Mouse (Mus musculus): ENCODE results near the gene Mre11a. TPM values are rescaled to one million over a fixed set of nuclear protein-coding genes. Genes with fewer than 3 reads are reported as not detected.
"Not testable (repeated sequence)": the region's sequence is repeated elsewhere in the genome, so short reads cannot be mapped to it uniquely, and the experiment has no call there.

The Mre11a gene
- polyA plus RNA-seq, 1 experiment from 2014 or later, result 11.4 TPM

GRCm38 (mm10) chr9:14872181-14872930, 87.9 kb downstream of the Mre11a start:
- H3K9me3 ChIP-seq (replicated peaks), result no peaks in the 10 kb centered on the region
- H3K27ac ChIP-seq (replicated peaks), result no peak overlapping the region
- 52% methylated on average over 17 of the region's 17 CpGs for WGBS (ENCODE audit: insufficient replicate concordance)
- ATAC-seq (ENCODE audit: insufficient read depth), result no peak
- H3K4me1 ChIP-seq (replicated peaks), result no peaks in the 10 kb centered on the region
- H3K9ac ChIP-seq, result no peak overlapping the region
- no peak overlapping the region for H3K4me2 ChIP-seq
- H3K4me3 ChIP-seq (replicated peaks), result no peak overlapping the region
- H3K27me3 ChIP-seq, result no peaks in the 10 kb centered on the region
- H3K36me3 ChIP-seq (replicated peaks), result no peaks in the 10 kb centered on the region

- H3K36me3 ChIP-seq (replicated peaks), result no peaks in the 10 kb centered on the region
- ATAC-seq (ENCODE audit: insufficient read depth), result no peak
- no peak overlapping the region for H3K4me3 ChIP-seq (replicated peaks)
- H3K4me1 ChIP-seq (replicated peaks), result no peaks in the 10 kb centered on the region
- no peak overlapping the region for H3K4me2 ChIP-seq
- no peaks in the 10 kb centered on the region for H3K9me3 ChIP-seq (replicated peaks)
- H3K27ac ChIP-seq (replicated peaks), result no peak overlapping the region
- no peak overlapping the region for H3K9ac ChIP-seq
- WGBS (ENCODE audit: insufficient replicate concordance), result 62% methylated on average over 5 of the region's 5 CpGs
- H3K27me3 ChIP-seq, result no peaks in the 10 kb centered on the region
Measured at GRCm38 (mm10) chr9:14875743-14876507, 91.5 kb downstream of the Mre11a start.

- H3K36me3 ChIP-seq (replicated peaks); H3K9me3 ChIP-seq (replicated peaks); H3K27ac ChIP-seq (replicated peaks); H3K27me3 ChIP-seq; H3K4me1 ChIP-seq (replicated peaks); H3K9ac ChIP-seq; H3K4me3 ChIP-seq (replicated peaks); H3K4me2 ChIP-seq; ATAC-seq (ENCODE audit: insufficient read depth): not testable (repeated sequence)
- 56% methylated on average over 8 of the region's 8 CpGs for WGBS (ENCODE audit: insufficient replicate concordance)
Measured at GRCm38 (mm10) chr9:14876566-14876965, 92.1 kb downstream of the Mre11a start.

GRCm38 (mm10) chr9:14884641-14885040, 100.2 kb downstream of the Mre11a start:
- Histone ChIP-seq H3K9me3 (replicated peaks) (no peaks in the 10 kb centered on the region), H3K4me1 (replicated peaks) (peaks cover 5% of the 10 kb centered on the region), H3K4me3 (replicated peaks) (no peak overlapping the region), H3K9ac (no peak overlapping the region), H3K4me2 (no peak overlapping the region), H3K36me3 (replicated peaks) (no peaks in the 10 kb centered on the region), H3K27me3 (no peaks in the 10 kb centered on the region), H3K27ac (replicated peaks) (no peak overlapping the region)
- 26% methylated on average over 4 of the region's 4 CpGs for WGBS (ENCODE audit: insufficient replicate concordance)
- ATAC-seq (ENCODE audit: insufficient read depth), result no peak

DNA sequence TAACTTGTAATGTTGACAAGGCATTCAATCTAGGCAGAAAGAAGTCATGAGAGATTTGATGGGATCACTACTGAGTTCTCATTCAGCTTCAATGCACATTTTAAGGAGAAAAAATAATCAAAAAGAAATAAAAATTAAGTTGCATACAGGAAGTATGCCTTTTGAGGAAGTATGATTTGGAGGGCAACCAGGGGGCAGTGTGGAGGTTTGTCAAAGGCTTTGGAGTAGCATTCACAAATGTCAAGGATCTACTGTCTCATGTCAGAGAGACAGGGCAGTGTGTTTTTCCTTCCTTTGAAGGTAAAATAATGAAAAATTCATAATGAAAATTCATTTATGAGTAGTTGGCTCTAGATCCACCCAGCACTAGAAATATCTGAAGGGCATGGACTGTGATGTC, 100.7 kb downstream of the Mre11a start:
- ATAC-seq (ENCODE audit: insufficient read depth), result no peak

DNA sequence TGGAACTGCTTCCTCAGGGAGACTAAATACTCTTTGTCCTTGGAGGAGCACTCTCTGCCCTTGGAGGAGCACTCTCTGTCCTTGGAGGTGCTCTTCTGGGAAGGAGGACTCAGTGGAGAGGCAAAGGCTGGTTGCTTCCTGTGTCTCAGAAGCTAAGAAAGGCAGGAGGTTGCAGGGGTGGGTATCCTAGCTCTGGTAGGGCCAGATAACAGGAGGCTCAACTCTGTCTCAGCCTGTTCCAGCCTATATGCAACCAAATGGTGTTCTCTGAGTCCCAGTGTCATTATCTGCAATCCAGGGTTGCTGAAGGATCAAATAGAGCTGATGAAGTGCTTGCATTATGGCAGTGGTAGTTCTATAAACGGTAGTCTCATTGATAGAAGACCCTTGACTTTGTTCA, 101.5 kb downstream of the Mre11a start:
- Histone ChIP-seq H3K4me3 (replicated peaks) (no peak overlapping the region), H3K27ac (replicated peaks) (no peak overlapping the region), H3K27me3 (no peaks in the 10 kb centered on the region), H3K4me2 (no peak overlapping the region), H3K4me1 (replicated peaks) (peaks cover 5% of the 10 kb centered on the region), H3K9me3 (replicated peaks) (no peaks in the 10 kb centered on the region), H3K9ac (no peak overlapping the region), H3K36me3 (replicated peaks) (no peaks in the 10 kb centered on the region)
- ATAC-seq (ENCODE audit: insufficient read depth), result peak; percentile 65
- WGBS (ENCODE audit: insufficient replicate concordance), result 33% methylated on average over 1 of the region's 1 CpGs

More for the DNA sequence above, 100.7 kb downstream of the Mre11a start:
- H3K27ac ChIP-seq (replicated peaks), result no peak overlapping the region
- H3K4me3 ChIP-seq (replicated peaks), result no peak overlapping the region
- H3K36me3 ChIP-seq (replicated peaks), result no peaks in the 10 kb centered on the region
- H3K9ac ChIP-seq, result no peak overlapping the region
- no peaks in the 10 kb centered on the region for H3K9me3 ChIP-seq (replicated peaks)
- H3K4me2 ChIP-seq, result no peak overlapping the region
- H3K27me3 ChIP-seq, result no peaks in the 10 kb centered on the region
- H3K4me1 ChIP-seq (replicated peaks), result peaks cover 5% of the 10 kb centered on the region

Other genes with a start within 250 kb of the Mre11a start
- 1.8 and 2.1 TPM in 2 replicates for gene Amotl1, start 139.6 kb upstream of the Mre11a start, polyA plus RNA-seq (2015; fragmentation: Nextera tagmentation; extraction: Ambion mirVana)
- 0.10 TPM in 1 of 2 replicates, not detected in the other for gene Piwil4, start 43.9 kb upstream of the Mre11a start, polyA plus RNA-seq (2015; fragmentation: Nextera tagmentation; extraction: Ambion mirVana)
- 0.63 and 0.76 TPM in 2 replicates for gene Fut4, start 32.3 kb upstream of the Mre11a start, polyA plus RNA-seq (2015; fragmentation: Nextera tagmentation; extraction: Ambion mirVana)
- not detected in 2 replicates for gene 1700012B09Rik, start 13.6 kb upstream of the Mre11a start, polyA plus RNA-seq (2015; fragmentation: Nextera tagmentation; extraction: Ambion mirVana)
- 21.2 and 23.2 TPM in 2 replicates for gene Ankrd49, start 202 bp downstream of the Mre11a start, polyA plus RNA-seq (2015; fragmentation: Nextera tagmentation; extraction: Ambion mirVana)
- gene Gpr83, start 75.6 kb downstream of the Mre11a start, polyA plus RNA-seq (2015; fragmentation: Nextera tagmentation; extraction: Ambion mirVana), result 0.03 and 0.05 TPM in 2 replicates
- gene Izumo1r, start 119.3 kb downstream of the Mre11a start, polyA plus RNA-seq (2015; fragmentation: Nextera tagmentation; extraction: Ambion mirVana), result not detected in 2 replicates